Mouse (Mus musculus): ENCODE results near the gene Il11ra1.

DNA sequence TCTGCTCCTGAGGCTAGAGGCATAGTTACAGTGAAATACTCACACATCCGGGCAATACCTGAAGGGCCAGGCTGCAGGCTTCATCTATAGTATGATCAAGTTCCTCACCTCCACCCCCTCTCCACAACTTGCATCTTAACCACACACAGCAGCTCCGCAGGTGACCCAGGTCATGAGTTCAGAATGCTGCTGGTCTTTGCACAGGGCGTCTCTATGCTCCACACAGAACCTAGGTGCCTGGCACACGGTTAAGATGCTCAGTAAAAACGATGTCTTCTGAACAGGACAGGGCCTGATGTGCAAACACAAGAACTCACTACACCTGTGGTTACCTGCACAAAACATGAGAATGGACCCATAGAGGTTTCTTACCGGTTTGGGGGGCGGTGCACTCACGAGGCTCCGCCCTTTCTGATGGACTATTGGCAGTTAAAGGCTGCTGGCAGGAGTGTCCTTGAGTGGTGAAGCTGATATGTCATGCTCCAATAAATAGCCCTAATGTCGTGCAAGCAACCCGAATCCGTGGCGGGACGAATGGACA is 55.1 kb downstream of the Il11ra1 start, which contains the start of gene Galt:
- TF ChIP-seq GATA1 (IDR thresholded peaks at IDR 0.05; ENCODE audit: low read length) (no peak), TAL1 (IDR thresholded peaks at IDR 0.05; ENCODE audit: low read length) (no peak)

All from erythroblast, embryonic 14.5 days (primary cell).